In the genomic region with DNA sequence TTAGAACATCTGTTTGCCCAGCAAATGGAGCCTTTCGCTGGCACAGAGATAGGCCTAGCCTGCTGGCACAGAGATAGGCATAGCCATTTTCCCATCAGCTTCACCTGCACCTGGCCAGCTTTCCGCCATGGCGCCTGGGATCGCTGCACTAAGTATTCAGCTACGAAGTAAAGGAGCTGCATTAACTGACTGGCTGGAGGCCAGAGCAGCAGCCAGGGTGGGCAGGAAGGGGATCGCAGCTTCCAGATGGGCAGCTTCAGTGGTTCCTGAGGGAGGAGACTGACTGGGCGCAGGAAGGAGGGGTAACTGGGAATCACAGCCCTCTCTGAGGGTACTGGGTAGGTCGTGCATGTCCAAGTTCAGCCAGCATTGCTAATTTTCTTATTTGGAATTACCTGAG, we compare ENCODE assay signal across 23 mouse cellular contexts.
DNase-seq lines count a peak whose midpoint lies in the region; ATAC-seq and TF ChIP-seq lines count a peak whose summit lies in the region.
"Had no signal": no experiment of that assay in that cellular context is flagged by ENCODE, and none has a peak within 500 bp of the region (broad histone marks: within the 10 kb centered on the region; RNA-seq: fewer than 3 reads in every experiment).

No protein-coding gene starts in this region.

- no peak overlapping the region for H3K27ac ChIP-seq in embryonic facial prominence, embryonic 14.5 days (replicated peaks; ENCODE audit: low read depth, low read length)
- H3K27ac ChIP-seq in embryonic facial prominence, embryonic 10.5 days (replicated peaks), result no peak overlapping the region; the same call in 1 of the 2 replicates
- no peak overlapping the region for H3K27ac ChIP-seq in heart, embryonic 10.5 days
- H3K27ac ChIP-seq in heart, embryonic 12.5 days (ENCODE audit: poor library complexity, severe bottlenecking), result no peak overlapping the region
- H3K27ac ChIP-seq in midbrain, embryonic 10.5 days (replicated peaks), result peak overlapping the region; percentile 28; the same call in 1 of the 2 replicates
- H3K27ac ChIP-seq in midbrain, postnatal 0 days (ENCODE audit: low read depth, low read length), result no peak overlapping the region
- H3K27ac ChIP-seq in limb, embryonic 14.5 days (replicated peaks; ENCODE audit: low read depth, low read length), result no peak overlapping the region; the same call in 1 of the 2 replicates
- H3K27ac ChIP-seq: embryonic facial prominence, embryonic 15.5 days; heart, embryonic 15.5 days; left cerebral cortex, adult 2 months; limb, embryonic 12.5 days; liver, embryonic 14.5 days; lung, embryonic 15.5 days; macrophage had no signal

- H3K4me1 ChIP-seq in embryonic facial prominence, embryonic 14.5 days (ENCODE audit: control insufficient read depth, insufficient read depth, low read length), result peaks cover 13% of the 10 kb centered on the region
- H3K4me1 ChIP-seq in embryonic facial prominence, embryonic 10.5 days, result peaks cover 18% of the 10 kb centered on the region; the same call in 1 of the 2 replicates
- peaks cover 23% of the 10 kb centered on the region for H3K4me1 ChIP-seq in heart, embryonic 10.5 days
- peaks cover 41% of the 10 kb centered on the region for H3K4me1 ChIP-seq in heart, embryonic 12.5 days (replicated peaks)
- H3K4me1 ChIP-seq in midbrain, embryonic 10.5 days, result peaks cover 8% of the 10 kb centered on the region; the same call in 1 of the 2 replicates
- no peaks in the 10 kb centered on the region; the same call in 1 of the 2 replicates for H3K4me1 ChIP-seq in midbrain, postnatal 0 days (ENCODE audit: insufficient read depth, low read length)
- H3K4me1 ChIP-seq in limb, embryonic 14.5 days (ENCODE audit: control insufficient read depth, insufficient read depth, low read length), result peaks cover 14% of the 10 kb centered on the region
- H3K4me1 ChIP-seq: lung, embryonic 15.5 days had no signal

- no peak for TF ChIP-seq POLR2A in limb, embryonic 14.5 days (IDR thresholded peaks at IDR 0.05; ENCODE audit: borderline replicate concordance, extremely low read depth, insufficient read depth, insufficient read length)

- no peaks in the 10 kb centered on the region for H3K36me3 ChIP-seq in embryonic facial prominence, embryonic 14.5 days (ENCODE audit: control insufficient read depth, insufficient read depth, low read length)
- no peaks in the 10 kb centered on the region for H3K36me3 ChIP-seq in embryonic facial prominence, embryonic 10.5 days (replicated peaks)
- no peaks in the 10 kb centered on the region for H3K36me3 ChIP-seq in heart, embryonic 10.5 days
- no peaks in the 10 kb centered on the region for H3K36me3 ChIP-seq in heart, embryonic 12.5 days
- no peaks in the 10 kb centered on the region for H3K36me3 ChIP-seq in midbrain, embryonic 10.5 days
- no peaks in the 10 kb centered on the region for H3K36me3 ChIP-seq in midbrain, postnatal 0 days (ENCODE audit: insufficient read depth, low read length)
- H3K36me3 ChIP-seq in limb, embryonic 14.5 days (ENCODE audit: control insufficient read depth, insufficient read depth, low read length), result no peaks in the 10 kb centered on the region
- H3K36me3 ChIP-seq: embryonic facial prominence, embryonic 15.5 days; heart, embryonic 15.5 days; limb, embryonic 12.5 days; lung, embryonic 15.5 days had no signal

- H3K27me3 ChIP-seq in embryonic facial prominence, embryonic 14.5 days (replicated peaks; ENCODE audit: control insufficient read depth, insufficient read depth, low read length), result no peaks in the 10 kb centered on the region
- H3K27me3 ChIP-seq in embryonic facial prominence, embryonic 10.5 days (replicated peaks; ENCODE audit: low read depth, poor library complexity, severe bottlenecking), result peaks cover 12% of the 10 kb centered on the region; the same call in 1 of the 2 replicates
- 0 out of 2 replicates have a peak, but pooled peaks cover 3% of the 10 kb centered on the region for H3K27me3 ChIP-seq in heart, embryonic 10.5 days (ENCODE audit: insufficient read depth, poor library complexity, severe bottlenecking)
- no peaks in the 10 kb centered on the region for H3K27me3 ChIP-seq in heart, embryonic 12.5 days (replicated peaks)
- no peaks in the 10 kb centered on the region for H3K27me3 ChIP-seq in midbrain, embryonic 10.5 days (ENCODE audit: low read depth, poor library complexity, severe bottlenecking)
- H3K27me3 ChIP-seq in midbrain, postnatal 0 days (ENCODE audit: insufficient read depth, low read length), result no peaks in the 10 kb centered on the region
- no peaks in the 10 kb centered on the region for H3K27me3 ChIP-seq in limb, embryonic 14.5 days (ENCODE audit: control insufficient read depth, insufficient read depth, low read length)
- H3K27me3 ChIP-seq: embryonic facial prominence, embryonic 15.5 days; heart, embryonic 15.5 days; limb, embryonic 12.5 days; lung, embryonic 15.5 days; Patski had no signal

- no peaks in the 10 kb centered on the region for H3K9me3 ChIP-seq in embryonic facial prominence, embryonic 14.5 days (ENCODE audit: control insufficient read depth, low read length)
- no peaks in the 10 kb centered on the region for H3K9me3 ChIP-seq in embryonic facial prominence, embryonic 10.5 days
- H3K9me3 ChIP-seq in heart, embryonic 10.5 days, result no peaks in the 10 kb centered on the region
- H3K9me3 ChIP-seq in heart, embryonic 12.5 days (replicated peaks), result no peaks in the 10 kb centered on the region
- H3K9me3 ChIP-seq in midbrain, embryonic 10.5 days (replicated peaks), result no peaks in the 10 kb centered on the region
- H3K9me3 ChIP-seq in midbrain, postnatal 0 days (ENCODE audit: low read length), result no peaks in the 10 kb centered on the region
- no peaks in the 10 kb centered on the region for H3K9me3 ChIP-seq in limb, embryonic 14.5 days (ENCODE audit: control insufficient read depth, low read length)
- H3K9me3 ChIP-seq: embryonic facial prominence, embryonic 15.5 days; heart, embryonic 15.5 days; limb, embryonic 12.5 days; lung, embryonic 15.5 days had no signal

- H3K4me3 ChIP-seq in embryonic facial prominence, embryonic 14.5 days (ENCODE audit: low read depth, low read length), result no peak overlapping the region
- H3K4me3 ChIP-seq in embryonic facial prominence, embryonic 10.5 days, result no peak overlapping the region
- H3K4me3 ChIP-seq in heart, embryonic 10.5 days, result no peak overlapping the region
- no peak overlapping the region for H3K4me3 ChIP-seq in heart, embryonic 12.5 days
- H3K4me3 ChIP-seq in midbrain, embryonic 10.5 days, result no peak overlapping the region
- no peak overlapping the region for H3K4me3 ChIP-seq in midbrain, postnatal 0 days (ENCODE audit: low read depth, low read length)
- no peak overlapping the region for H3K4me3 ChIP-seq in limb, embryonic 14.5 days (replicated peaks; ENCODE audit: low read length)
- H3K4me3 ChIP-seq: embryonic facial prominence, embryonic 15.5 days; heart, embryonic 15.5 days; left cerebral cortex, adult 2 months; limb, embryonic 12.5 days; lung, embryonic 15.5 days had no signal

- 0 out of 2 replicates have a peak, but pooled peaks have one; percentile 41 for ATAC-seq in embryonic facial prominence, embryonic 14.5 days (ENCODE audit: low read depth)
- ATAC-seq in heart, embryonic 12.5 days (ENCODE audit: insufficient number of reproducible peaks, low FRiP score), result no peak
- no peak for ATAC-seq in midbrain, postnatal 0 days (ENCODE audit: low FRiP score)
- ATAC-seq in limb, embryonic 14.5 days (ENCODE audit: low FRiP score, low read depth), result no peak
- ATAC-seq: CD4-positive, CD25-positive, alpha-beta regulatory T cell, adult 4 months; inflammation-experienced regulatory T-cells, adult 6 months; Patski had no signal

- H3K9ac ChIP-seq in embryonic facial prominence, embryonic 14.5 days (ENCODE audit: low read depth, low read length), result no peak overlapping the region
- no peak overlapping the region for H3K9ac ChIP-seq in heart, embryonic 12.5 days
- no peak overlapping the region for H3K9ac ChIP-seq in midbrain, postnatal 0 days (replicated peaks; ENCODE audit: low read length, poor library complexity, severe bottlenecking)
- no peak overlapping the region for H3K9ac ChIP-seq in limb, embryonic 14.5 days (ENCODE audit: low read depth, low read length, severe bottlenecking)
- H3K9ac ChIP-seq: embryonic facial prominence, embryonic 15.5 days; heart, embryonic 15.5 days; limb, embryonic 12.5 days; liver, embryonic 14.5 days; lung, embryonic 15.5 days had no signal

- no peak overlapping the region for H3K4me2 ChIP-seq in embryonic facial prominence, embryonic 14.5 days (ENCODE audit: low read depth, low read length)
- H3K4me2 ChIP-seq in heart, embryonic 12.5 days, result no peak overlapping the region
- H3K4me2 ChIP-seq in midbrain, postnatal 0 days (ENCODE audit: low read depth, low read length, poor library complexity, severe bottlenecking), result no peak overlapping the region
- H3K4me2 ChIP-seq in limb, embryonic 14.5 days (replicated peaks; ENCODE audit: low read depth, low read length, severe bottlenecking), result no peak overlapping the region
- H3K4me2 ChIP-seq: embryonic facial prominence, embryonic 15.5 days; heart, embryonic 15.5 days; limb, embryonic 12.5 days; lung, embryonic 15.5 days; midbrain, embryonic 11.5 days had no signal

- 65% methylated on average over 8 of the region's 8 CpGs for WGBS in embryonic facial prominence, embryonic 14.5 days
- WGBS in embryonic facial prominence, embryonic 10.5 days, result 79% methylated on average over 8 of the region's 8 CpGs
- 78% methylated on average over 8 of the region's 8 CpGs for WGBS in heart, embryonic 10.5 days
- WGBS in heart, embryonic 12.5 days, result 68% methylated on average over 8 of the region's 8 CpGs
- 82% methylated on average over 8 of the region's 8 CpGs for WGBS in midbrain, embryonic 10.5 days
- 70% methylated on average over 8 of the region's 8 CpGs for WGBS in midbrain, postnatal 0 days
- WGBS in limb, embryonic 14.5 days, result 47% methylated on average over 8 of the region's 8 CpGs

- no peak for DNase-seq in embryonic facial prominence, embryonic 14.5 days (ENCODE audit: low spot score)
- DNase-seq in embryonic facial prominence, embryonic 10.5 days (ENCODE audit: low spot score), result no peak
- peak; percentile 70 for DNase-seq in heart, embryonic 10.5 days (ENCODE audit: low spot score)
- no peak for DNase-seq in midbrain, embryonic 10.5 days (ENCODE audit: low spot score)
- DNase-seq in midbrain, postnatal 0 days (ENCODE audit: low spot score), result no peak
- peak; percentile 21 for DNase-seq in limb, embryonic 14.5 days (ENCODE audit: low spot score)
- DNase-seq: adrenal gland, adult 8-10 months; cerebellum, postnatal 14 days; kidney, adult 8-10 months; layer of hippocampus, adult 9-11 months; thymus, postnatal 25 days had no signal

- TF ChIP-seq CTCF in midbrain, postnatal 0 days (IDR thresholded peaks at IDR 0.05), result no peak

Comparison
In these comparisons a context has a peak if more than half of its experiments do, and no peak if none do; other contexts are left out.
1. DNase-seq: peak in heart, embryonic 10.5 days (single experiment) and limb, embryonic 14.5 days (single experiment); none in embryonic facial prominence, embryonic 14.5 days (single experiment), embryonic facial prominence, embryonic 10.5 days (single experiment), midbrain, embryonic 10.5 days (single experiment) and midbrain, postnatal 0 days (single experiment).